Mouse (Mus musculus): Measurements from ENCODE around the gene Sepsecs. TPM values are rescaled to one million over a fixed set of nuclear protein-coding genes. Genes with fewer than 3 reads are reported as not detected.

Sepsecs gene
- polyA plus RNA-seq, 1 experiment from 2014 or later, result 7.4 TPM

DNA sequence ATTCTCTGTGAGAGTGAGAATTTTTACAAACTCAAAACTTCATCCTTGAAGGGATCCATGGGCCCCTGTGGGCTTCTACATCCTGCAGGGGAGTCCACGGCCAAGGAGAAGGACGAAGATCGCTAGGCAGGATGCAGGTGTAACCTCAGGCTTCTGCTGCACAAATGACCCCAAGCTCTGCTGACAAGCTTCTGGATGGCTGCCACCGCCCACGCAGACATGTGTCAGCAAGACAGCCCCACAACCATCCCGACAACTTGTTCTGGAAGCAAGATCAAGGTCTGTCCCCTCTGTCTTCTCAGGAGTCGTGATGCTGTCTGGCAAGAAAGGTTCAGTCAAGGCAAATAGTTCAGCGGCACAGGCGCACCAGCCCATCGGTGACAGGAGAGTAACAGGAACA lies 59.8 kb downstream of the Sepsecs start:
- no peaks in the 10 kb centered on the region for H3K27me3 ChIP-seq (ENCODE audit: control insufficient read depth, insufficient read depth, low read depth, low read length)
- H3K4me1 ChIP-seq (ENCODE audit: control insufficient read depth, insufficient read depth, low read length), result no peaks in the 10 kb centered on the region
- no peak for ATAC-seq
- H3K4me2 ChIP-seq (ENCODE audit: low read length), result no peak overlapping the region
- H3K36me3 ChIP-seq (ENCODE audit: control insufficient read depth, insufficient read depth, low read length), result no peaks in the 10 kb centered on the region
- no peak overlapping the region for H3K9ac ChIP-seq (ENCODE audit: low read depth, low read length)
- no peak overlapping the region for H3K27ac ChIP-seq (ENCODE audit: low read length)
- WGBS, result 83% methylated on average over 10 of the region's 10 CpGs
- H3K4me3 ChIP-seq (ENCODE audit: low read depth, low read length), result no peak overlapping the region
- H3K9me3 ChIP-seq (replicated peaks; ENCODE audit: control insufficient read depth, low read length, poor library complexity, severe bottlenecking), result no peaks in the 10 kb centered on the region; the same call in 1 of the 2 replicates

DNA sequence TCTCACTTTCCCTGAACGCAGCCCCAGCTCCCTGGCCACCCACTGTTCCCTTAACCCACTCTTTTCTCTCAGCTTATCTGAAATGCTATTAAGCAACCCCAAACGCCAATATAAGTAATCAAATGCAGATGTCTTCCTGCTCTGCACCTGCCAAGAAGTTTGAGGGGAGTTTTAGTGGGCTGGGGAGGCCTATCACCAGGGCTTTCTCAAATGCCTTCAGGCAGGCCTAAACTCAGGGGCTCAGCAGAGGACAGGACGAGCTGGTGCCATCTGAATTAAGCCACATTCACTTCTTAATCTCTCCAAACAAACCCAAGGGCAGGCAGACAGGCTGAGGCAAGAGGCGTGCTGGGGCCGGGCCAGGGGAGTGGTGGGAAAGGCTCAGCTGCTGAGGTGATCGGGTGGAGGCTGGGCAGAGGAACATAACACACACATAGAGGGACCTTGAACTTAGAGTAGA lies 64.9 kb downstream of the Sepsecs start:
- ATAC-seq, result no peak
- no peaks in the 10 kb centered on the region for H3K36me3 ChIP-seq (ENCODE audit: control insufficient read depth, insufficient read depth, low read length)
- no peak overlapping the region for H3K4me3 ChIP-seq (ENCODE audit: low read depth, low read length)
- H3K4me1 ChIP-seq (ENCODE audit: control insufficient read depth, insufficient read depth, low read length), result no peaks in the 10 kb centered on the region
- H3K27me3 ChIP-seq (ENCODE audit: control insufficient read depth, insufficient read depth, low read depth, low read length), result no peaks in the 10 kb centered on the region
- no peak overlapping the region for H3K9ac ChIP-seq (ENCODE audit: low read depth, low read length)
- 41% methylated on average over 6 of the region's 6 CpGs for WGBS
- H3K9me3 ChIP-seq (replicated peaks; ENCODE audit: control insufficient read depth, low read length, poor library complexity, severe bottlenecking), result no peaks in the 10 kb centered on the region; the same call in 1 of the 2 replicates
- H3K27ac ChIP-seq (ENCODE audit: low read length), result no peak overlapping the region
- H3K4me2 ChIP-seq (ENCODE audit: low read length), result no peak overlapping the region

DNA sequence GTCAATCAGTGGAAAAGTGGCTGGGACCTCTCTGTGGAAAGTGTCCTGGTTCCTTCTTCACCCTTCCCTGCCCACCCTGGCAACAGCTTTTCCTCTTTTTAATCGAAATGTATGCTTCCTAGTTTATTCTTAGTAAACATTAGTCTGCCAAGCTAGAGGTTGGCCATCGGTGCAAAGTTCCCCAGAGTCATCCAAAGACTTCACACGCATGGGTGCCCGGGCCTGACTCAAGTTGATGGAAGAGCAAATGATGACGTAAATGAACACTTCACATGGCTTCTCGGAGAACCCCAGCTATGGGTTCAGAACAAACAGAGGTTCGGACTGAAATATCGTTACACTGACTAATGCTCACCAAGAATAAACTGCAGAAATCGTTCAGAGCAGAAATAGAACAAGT lies 78.9 kb downstream of the Sepsecs start:
- H3K27ac ChIP-seq (ENCODE audit: low read length), result no peak overlapping the region
- no peak for ATAC-seq
- H3K9ac ChIP-seq (ENCODE audit: low read depth, low read length), result no peak overlapping the region
- H3K4me1 ChIP-seq (ENCODE audit: control insufficient read depth, insufficient read depth, low read length), result no peaks in the 10 kb centered on the region
- 90% methylated on average over 9 of the region's 9 CpGs for WGBS
- no peaks in the 10 kb centered on the region for H3K36me3 ChIP-seq (ENCODE audit: control insufficient read depth, insufficient read depth, low read length)
- H3K9me3 ChIP-seq (replicated peaks; ENCODE audit: control insufficient read depth, low read length, poor library complexity, severe bottlenecking), result no peaks in the 10 kb centered on the region
- H3K27me3 ChIP-seq (ENCODE audit: control insufficient read depth, insufficient read depth, low read depth, low read length), result no peaks in the 10 kb centered on the region
- H3K4me2 ChIP-seq (ENCODE audit: low read length), result no peak overlapping the region
- H3K4me3 ChIP-seq (ENCODE audit: low read depth, low read length), result no peak overlapping the region

Other genes starting within 250 kb of the Sepsecs start
- gene Ccdc149, start 198.2 kb downstream of the Sepsecs start, polyA plus RNA-seq (2015; fragmentation: Nextera tagmentation; extraction: Ambion mirVana), result 15.1 and 15.4 TPM in 2 replicates
- 4.3 and 5.6 TPM in 2 replicates for gene Lgi2, start 103.2 kb downstream of the Sepsecs start, polyA plus RNA-seq (2015; fragmentation: Nextera tagmentation; extraction: Ambion mirVana)
- gene Pi4k2b, start 71.9 kb upstream of the Sepsecs start, polyA plus RNA-seq (2015; fragmentation: Nextera tagmentation; extraction: Ambion mirVana), result 2.8 and 3.1 TPM in 2 replicates
- 11.1 and 11.3 TPM in 2 replicates for gene Zcchc4, start 105.7 kb upstream of the Sepsecs start, polyA plus RNA-seq (2015; fragmentation: Nextera tagmentation; extraction: Ambion mirVana)
- 115 and 117 TPM in 2 replicates for gene Anapc4, start 164.3 kb upstream of the Sepsecs start, polyA plus RNA-seq (2015; fragmentation: Nextera tagmentation; extraction: Ambion mirVana)